Mouse (Mus musculus): ENCODE data around the gene Prepl. TPM values are rescaled to one million over a fixed set of nuclear protein-coding genes. Genes with fewer than 3 reads are reported as not detected.

Prepl gene
- polyA plus RNA-seq, 1 experiment from 2014 or later: 55.2 TPM

- H3K9ac ChIP-seq (ENCODE audit: low read depth, low read length): no peak overlapping the region
- no peaks in the 10 kb centered on the region for H3K9me3 ChIP-seq (ENCODE audit: control insufficient read depth, low read length)
- H3K4me1 ChIP-seq (replicated peaks; ENCODE audit: control insufficient read depth, insufficient read depth, low read length): no peaks in the 10 kb centered on the region
- DNase-seq (ENCODE audit: low spot score) (no peak), ATAC-seq (ENCODE audit: low FRiP score) (no peak)
- no peaks in the 10 kb centered on the region for H3K36me3 ChIP-seq (ENCODE audit: control insufficient read depth, insufficient read depth, low read length)
- no peaks in the 10 kb centered on the region for H3K27me3 ChIP-seq (ENCODE audit: control insufficient read depth, insufficient read depth, low read length)
- 87% methylated on average over 4 of the region's 4 CpGs for WGBS
- H3K27ac ChIP-seq (ENCODE audit: low read depth, low read length): no peak overlapping the region
- H3K4me3 ChIP-seq (ENCODE audit: low read depth, low read length): no peak overlapping the region
- H3K4me2 ChIP-seq (replicated peaks; ENCODE audit: low read depth, low read length): no peak overlapping the region
These were observed 51.7 kb downstream of the Prepl start for GRCm38 (mm10) chr17:85038311-85038710.

DNA sequence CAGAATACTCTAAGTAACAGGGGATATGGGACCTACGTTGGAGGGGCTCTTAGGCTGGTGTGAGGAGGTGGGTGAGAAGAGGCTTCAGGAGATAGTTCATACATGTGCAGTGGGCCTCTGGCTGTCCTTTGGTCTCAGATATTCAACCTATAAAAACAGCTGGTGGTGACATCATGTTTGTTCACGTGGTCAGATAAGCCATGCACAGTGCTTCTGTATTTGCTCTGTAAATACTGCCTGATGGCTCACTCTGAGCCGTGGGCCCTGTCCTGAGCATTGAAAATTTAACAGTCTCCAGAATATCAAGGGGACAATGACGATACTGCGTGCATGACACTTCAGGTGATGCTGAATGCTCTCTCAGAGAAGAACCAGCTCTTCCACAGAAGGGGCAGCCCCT lies 52.2 kb downstream of the Prepl start:
- ATAC-seq (ENCODE audit: low FRiP score) (no peak), DNase-seq (ENCODE audit: low spot score) (no peak)
- Histone ChIP-seq H3K4me1 (replicated peaks; ENCODE audit: control insufficient read depth, insufficient read depth, low read length) (no peaks in the 10 kb centered on the region), H3K4me3 (ENCODE audit: low read depth, low read length) (no peak overlapping the region), H3K36me3 (ENCODE audit: control insufficient read depth, insufficient read depth, low read length) (no peaks in the 10 kb centered on the region), H3K27ac (ENCODE audit: low read depth, low read length) (no peak overlapping the region), H3K27me3 (ENCODE audit: control insufficient read depth, insufficient read depth, low read length) (no peaks in the 10 kb centered on the region), H3K9ac (ENCODE audit: low read depth, low read length) (no peak overlapping the region), H3K4me2 (replicated peaks; ENCODE audit: low read depth, low read length) (no peak overlapping the region), H3K9me3 (ENCODE audit: control insufficient read depth, low read length) (no peaks in the 10 kb centered on the region)
- WGBS: 83% methylated on average over 5 of the region's 5 CpGs

DNA sequence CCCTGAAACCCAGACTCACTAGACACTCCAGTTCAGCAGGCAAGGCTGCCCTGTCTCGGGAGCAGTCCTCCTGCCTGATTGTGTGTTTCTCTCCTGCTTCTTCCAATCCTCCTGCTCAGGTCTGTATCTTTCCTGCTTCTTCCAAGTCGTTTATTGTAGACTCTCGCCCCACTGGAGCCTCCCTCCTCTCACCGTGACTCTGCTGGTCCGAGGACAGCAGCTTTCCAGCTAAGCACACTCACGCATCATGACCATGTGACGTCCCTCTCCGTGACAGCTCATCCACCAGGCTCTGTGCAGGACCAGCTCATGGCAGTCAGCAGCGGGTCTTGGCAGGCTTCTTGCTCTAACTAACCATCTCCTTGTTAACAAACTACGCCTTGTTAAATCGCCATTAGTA lies 56.0 kb downstream of the Prepl start:
- no peak overlapping the region for H3K4me2 ChIP-seq (replicated peaks; ENCODE audit: low read depth, low read length)
- no peaks in the 10 kb centered on the region for H3K4me1 ChIP-seq (replicated peaks; ENCODE audit: control insufficient read depth, insufficient read depth, low read length)
- WGBS: 71% methylated on average over 11 of the region's 11 CpGs
- no peaks in the 10 kb centered on the region for H3K36me3 ChIP-seq (ENCODE audit: control insufficient read depth, insufficient read depth, low read length)
- ATAC-seq (ENCODE audit: low FRiP score) (no peak), DNase-seq (ENCODE audit: low spot score) (no peak)
- no peak overlapping the region for H3K27ac ChIP-seq (ENCODE audit: low read depth, low read length)
- H3K27me3 ChIP-seq (ENCODE audit: control insufficient read depth, insufficient read depth, low read length): no peaks in the 10 kb centered on the region
- H3K4me3 ChIP-seq (ENCODE audit: low read depth, low read length): no peak overlapping the region
- H3K9me3 ChIP-seq (ENCODE audit: control insufficient read depth, low read length): no peaks in the 10 kb centered on the region
- no peak overlapping the region for H3K9ac ChIP-seq (ENCODE audit: low read depth, low read length)

DNA sequence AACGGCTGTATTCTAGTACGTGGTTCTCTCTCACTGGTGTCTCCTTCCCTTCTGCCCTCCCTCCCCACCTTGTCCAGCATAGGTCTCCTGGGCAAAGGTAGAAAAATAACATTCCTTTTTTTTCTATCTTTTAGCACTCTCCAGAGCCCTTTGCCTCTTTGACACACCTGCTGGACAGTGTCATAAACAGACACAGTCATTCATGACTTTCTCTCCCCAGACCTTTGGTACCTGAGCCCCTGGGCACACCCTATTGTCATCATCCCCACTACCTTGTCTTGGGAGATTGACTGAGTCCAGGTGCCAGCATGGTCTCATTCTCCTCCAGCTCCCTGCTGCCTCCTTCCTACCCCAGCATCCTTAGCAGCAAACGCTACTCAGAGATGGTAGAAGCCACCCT lies 57.0 kb downstream of the Prepl start:
- H3K9me3 ChIP-seq (ENCODE audit: control insufficient read depth, low read length): no peaks in the 10 kb centered on the region
- no peaks in the 10 kb centered on the region for H3K4me1 ChIP-seq (replicated peaks; ENCODE audit: control insufficient read depth, insufficient read depth, low read length)
- no peak overlapping the region for H3K27ac ChIP-seq (ENCODE audit: low read depth, low read length)
- DNase-seq (ENCODE audit: low spot score): no peak
- no peak overlapping the region for H3K4me2 ChIP-seq (replicated peaks; ENCODE audit: low read depth, low read length)
- WGBS: 88% methylated on average over 3 of the region's 3 CpGs
- no peak overlapping the region for H3K4me3 ChIP-seq (ENCODE audit: low read depth, low read length)
- no peaks in the 10 kb centered on the region for H3K27me3 ChIP-seq (ENCODE audit: control insufficient read depth, insufficient read depth, low read length)
- no peak overlapping the region for H3K9ac ChIP-seq (ENCODE audit: low read depth, low read length)
- ATAC-seq (ENCODE audit: low FRiP score): no peak
- no peaks in the 10 kb centered on the region for H3K36me3 ChIP-seq (ENCODE audit: control insufficient read depth, insufficient read depth, low read length)

DNA sequence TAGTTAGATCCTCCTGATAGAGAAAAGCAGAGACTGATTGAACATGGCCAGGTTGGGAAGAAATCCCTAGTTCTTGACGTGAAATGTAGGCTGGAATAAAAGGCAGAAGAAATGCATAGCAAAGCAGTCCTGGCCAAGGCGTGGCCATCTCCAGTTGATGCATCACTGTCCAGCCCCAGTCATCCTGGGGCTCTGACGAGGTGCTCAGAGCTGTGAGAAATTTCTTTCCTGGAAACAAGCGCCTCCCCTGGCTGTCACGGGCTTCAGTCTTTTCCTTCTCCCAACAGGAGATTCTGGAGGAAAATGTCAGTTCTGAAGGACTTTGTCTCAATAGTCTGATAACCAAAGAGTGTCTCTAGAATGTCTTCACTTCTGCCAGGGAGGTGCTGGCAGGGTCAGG lies 59.4 kb downstream of the Prepl start:
- ATAC-seq (ENCODE audit: low FRiP score): no peak

DNA sequence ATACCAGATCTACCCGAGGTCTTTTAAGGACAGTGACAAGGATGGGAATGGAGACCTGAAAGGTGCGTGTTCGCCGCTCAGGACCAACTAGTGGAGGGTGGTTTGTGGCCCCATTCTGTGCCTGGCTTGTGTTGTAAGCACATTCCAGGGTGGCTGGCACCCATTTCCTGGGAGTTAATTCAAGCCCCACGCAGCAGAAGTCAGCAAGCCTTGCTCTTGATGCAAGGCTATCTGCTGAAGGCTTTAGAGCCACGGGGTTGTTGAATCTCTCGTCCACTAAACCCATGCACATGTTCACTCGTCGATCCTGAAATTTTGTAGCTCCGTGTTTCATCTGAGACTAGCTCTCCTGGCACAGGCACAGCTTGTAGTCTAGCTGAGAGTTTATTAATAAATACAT lies 61.2 kb downstream of the Prepl start:
- 97% methylated on average over 10 of the region's 10 CpGs for WGBS
- H3K9ac ChIP-seq (ENCODE audit: low read depth, low read length): no peak overlapping the region

More for the DNA sequence above, 59.4 kb downstream of the Prepl start:
- H3K4me3 ChIP-seq (ENCODE audit: low read depth, low read length): no peak overlapping the region
- H3K9me3 ChIP-seq (ENCODE audit: control insufficient read depth, low read length): no peaks in the 10 kb centered on the region
- DNase-seq (ENCODE audit: low spot score): no peak
- WGBS: 77% methylated on average over 5 of the region's 5 CpGs
- no peak overlapping the region for H3K27ac ChIP-seq (ENCODE audit: low read depth, low read length)
- no peaks in the 10 kb centered on the region for H3K27me3 ChIP-seq (ENCODE audit: control insufficient read depth, insufficient read depth, low read length)
- no peak overlapping the region for H3K4me2 ChIP-seq (replicated peaks; ENCODE audit: low read depth, low read length)
- H3K9ac ChIP-seq (ENCODE audit: low read depth, low read length): no peak overlapping the region
- no peaks in the 10 kb centered on the region for H3K4me1 ChIP-seq (replicated peaks; ENCODE audit: control insufficient read depth, insufficient read depth, low read length)
- H3K36me3 ChIP-seq (ENCODE audit: control insufficient read depth, insufficient read depth, low read length): no peaks in the 10 kb centered on the region

GRCm38 (mm10) chr17:85028093-85028739 lies 61.8 kb downstream of the Prepl start, which contains the start of gene Slc3a1:
TSS of gene Slc3a1 (plus strand) at chr17:85028376.
- Histone ChIP-seq H3K27ac (ENCODE audit: low read depth, low read length) (no peak within 1 kb of the TSS), H3K4me3 (ENCODE audit: low read depth, low read length) (no peak within 1 kb of the TSS), H3K27me3 (ENCODE audit: control insufficient read depth, insufficient read depth, low read length) (no peaks in the 10 kb centered on the region), H3K9me3 (ENCODE audit: control insufficient read depth, low read length) (no peaks in the 10 kb centered on the region), H3K4me1 (replicated peaks; ENCODE audit: control insufficient read depth, insufficient read depth, low read length) (no peaks in the 10 kb centered on the region), H3K9ac (ENCODE audit: low read depth, low read length) (no peak within 1 kb of the TSS), H3K36me3 (ENCODE audit: control insufficient read depth, insufficient read depth, low read length) (no peaks in the 10 kb centered on the region), H3K4me2 (replicated peaks; ENCODE audit: low read depth, low read length) (no peak within 1 kb of the TSS)
- no peak for DNase-seq (ENCODE audit: low spot score)
- WGBS: 91% methylated on average over 20 of the region's 20 CpGs
- ATAC-seq (ENCODE audit: low FRiP score): no peak

More for the DNA sequence above, 61.2 kb downstream of the Prepl start:
- Histone ChIP-seq H3K4me1 (replicated peaks; ENCODE audit: control insufficient read depth, insufficient read depth, low read length) (no peaks in the 10 kb centered on the region), H3K27me3 (ENCODE audit: control insufficient read depth, insufficient read depth, low read length) (no peaks in the 10 kb centered on the region), H3K9me3 (ENCODE audit: control insufficient read depth, low read length) (no peaks in the 10 kb centered on the region), H3K27ac (ENCODE audit: low read depth, low read length) (no peak overlapping the region), H3K4me2 (replicated peaks; ENCODE audit: low read depth, low read length) (no peak overlapping the region), H3K4me3 (ENCODE audit: low read depth, low read length) (no peak overlapping the region), H3K36me3 (ENCODE audit: control insufficient read depth, insufficient read depth, low read length) (no peaks in the 10 kb centered on the region)
- DNase-seq (ENCODE audit: low spot score) (no peak), ATAC-seq (ENCODE audit: low FRiP score) (no peak)

DNA sequence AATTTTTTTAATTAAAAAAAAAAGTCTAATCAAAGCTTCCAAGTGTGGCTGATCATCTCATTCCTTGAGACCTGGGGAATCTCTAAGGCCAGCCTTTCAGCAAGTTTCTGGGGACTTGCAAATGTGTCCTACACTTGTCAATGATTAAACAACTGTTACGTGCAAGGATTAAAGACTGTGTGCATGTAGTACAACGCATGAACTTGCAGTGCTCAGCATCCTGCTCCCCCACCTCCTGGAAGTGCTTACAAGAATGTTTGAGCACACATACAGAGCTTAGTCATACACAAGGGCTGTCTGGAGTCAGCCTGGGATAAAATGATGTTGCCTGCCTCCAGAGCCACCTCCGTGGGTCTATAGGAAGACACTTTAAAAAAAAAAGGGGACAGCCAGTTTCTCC lies 62.8 kb downstream of the Prepl start:
- DNase-seq (ENCODE audit: low spot score): no peak
- no peaks in the 10 kb centered on the region for H3K4me1 ChIP-seq (replicated peaks; ENCODE audit: control insufficient read depth, insufficient read depth, low read length)
- no peak for ATAC-seq (ENCODE audit: low FRiP score)
- H3K27ac ChIP-seq (ENCODE audit: low read depth, low read length): no peak overlapping the region
- H3K27me3 ChIP-seq (ENCODE audit: control insufficient read depth, insufficient read depth, low read length): no peaks in the 10 kb centered on the region
- 89% methylated on average over 3 of the region's 3 CpGs for WGBS
- H3K9me3 ChIP-seq (ENCODE audit: control insufficient read depth, low read length): no peaks in the 10 kb centered on the region
- H3K36me3 ChIP-seq (ENCODE audit: control insufficient read depth, insufficient read depth, low read length): no peaks in the 10 kb centered on the region
- H3K4me3 ChIP-seq (ENCODE audit: low read depth, low read length): no peak overlapping the region
- H3K9ac ChIP-seq (ENCODE audit: low read depth, low read length): no peak overlapping the region
- H3K4me2 ChIP-seq (replicated peaks; ENCODE audit: low read depth, low read length): no peak overlapping the region

- DNase-seq (ENCODE audit: low spot score): no peak
- Histone ChIP-seq H3K9me3 (ENCODE audit: control insufficient read depth, low read length) (no peaks in the 10 kb centered on the region), H3K9ac (ENCODE audit: low read depth, low read length) (no peak overlapping the region), H3K4me2 (replicated peaks; ENCODE audit: low read depth, low read length) (no peak overlapping the region), H3K27ac (ENCODE audit: low read depth, low read length) (no peak overlapping the region), H3K4me3 (ENCODE audit: low read depth, low read length) (no peak overlapping the region), H3K27me3 (ENCODE audit: control insufficient read depth, insufficient read depth, low read length) (no peaks in the 10 kb centered on the region), H3K4me1 (replicated peaks; ENCODE audit: control insufficient read depth, insufficient read depth, low read length) (no peaks in the 10 kb centered on the region), H3K36me3 (ENCODE audit: control insufficient read depth, insufficient read depth, low read length) (no peaks in the 10 kb centered on the region)
- WGBS: 93% methylated on average over 6 of the region's 6 CpGs
- no peak for ATAC-seq (ENCODE audit: low FRiP score)
These were observed 63.6 kb downstream of the Prepl start for GRCm38 (mm10) chr17:85026436-85026835.
